Mouse (Mus musculus) embryonic stem cell, embryonic (primary cell): ENCODE data around the gene Tnfrsf25.

ENCODE experiments used
- CTCF ChIA-PET, 4 experiments: fragments of 300-600 bp in 2 of 4; fragments of 350-600 bp in 2 of 4; sonication (Branson Sonifier 250); formaldehyde crosslinking; loops; one replicate each; lab custom pipeline; 2022; ENCODE audit warnings: inconsistent platforms in 2 of 4; lab: Charles Lee
- POLR2A ChIA-PET, 4 experiments: fragments of 300-600 bp in 2 of 4; fragments of 350-600 bp in 2 of 4; sonication (Branson Sonifier 250); formaldehyde crosslinking; loops; one replicate each; lab custom pipeline; 2022; ENCODE audit warnings: antibody characterized with exemption in 4 of 4, inconsistent platforms in 1 of 4; lab: Charles Lee

The Tnfrsf25 gene

GRCm38 (mm10) chr4:152125161-152126025 lies 9.7 kb downstream of the Tnfrsf25 start:
- ChIA-PET POLR2A (interaction anchor here in 3 of 4 experiments (0.6 to 14.9 kb wide), 22 partner anchors 6 to 134 kb away, joined by 3 to 136 read pairs (median 4); partner anchors contain the start of genes Tnfrsf25 (in 2 of the 3) and Nol9 (in 1 of the 3)), CTCF (interaction anchor here (0.6 to 12.9 kb wide), 27 partner anchors 8 to 1439 kb away, joined by 3 to 230 read pairs (median 4); partner anchors contain the start of genes Tnfrsf25 (in 3 of the 4), Hes2 (in 1 of the 4) and Icmt (in 1 of the 4))

GRCm38 (mm10) chr4:152126026-152126920 lies 10.5 kb downstream of the Tnfrsf25 start:
- ChIA-PET CTCF (interaction anchor here (0.6 to 12.9 kb wide), 27 partner anchors 7 to 193 kb away, joined by 3 to 230 read pairs (median 5); partner anchors contain the start of genes Tnfrsf25 (in 3 of the 4) and Rnf207 (in 1 of the 4)), POLR2A (interaction anchor here (0.5 to 14.9 kb wide), 19 partner anchors 5 to 117 kb away, joined by 3 to 136 read pairs (median 4); partner anchors contain the start of genes Tnfrsf25 (in 2 of the 4), Acot7 (in 1 of the 4) and Nol9 (in 1 of the 4))

GRCm38 (mm10) chr4:152127884-152128283 lies 12.2 kb downstream of the Tnfrsf25 start:
- ChIA-PET POLR2A (interaction anchor here in 3 of 4 experiments (0.9 to 13.9 kb wide), 9 partner anchors 8 to 40 kb away, joined by 3 to 136 read pairs (median 3); partner anchors contain the start of genes Hes2 (in 1 of the 3) and Tnfrsf25 (in 1 of the 3)), CTCF (interaction anchor here in 3 of 4 experiments (0.7 to 12.9 kb wide), 10 partner anchors 5 to 202 kb away, joined by 3 to 230 read pairs (median 4); partner anchors contain the start of gene Tnfrsf25 (in 1 of the 3))

GRCm38 (mm10) chr4:152128784-152129183 lies 13.1 kb downstream of the Tnfrsf25 start:
- ChIA-PET POLR2A (interaction anchor here in 3 of 4 experiments (0.6 to 13.9 kb wide), 8 partner anchors 9 to 177 kb away, joined by 3 to 136 read pairs (median 3); partner anchors contain the start of genes Hes2 (in 1 of the 3) and Tnfrsf25 (in 1 of the 3)), CTCF (interaction anchor here in 3 of 4 experiments (0.5 to 11.9 kb wide), 13 partner anchors 7 to 221 kb away, joined by 3 to 230 read pairs (median 3); partner anchors contain the start of gene Tnfrsf25 (in 1 of the 3))

- POLR2A ChIA-PET, result interaction anchor here in 2 of 4 experiments (0.6 to 13.9 kb wide), 9 partner anchors 9 to 794 kb away, joined by 3 to 136 read pairs (median 4); partner anchors contain the start of genes Rpl22 (in 1 of the 2) and Tnfrsf25 (in 1 of the 2)
- CTCF ChIA-PET, result interaction anchor here (0.5 to 11.9 kb wide), 17 partner anchors 8 to 220 kb away, joined by 3 to 230 read pairs (median 7); partner anchors contain the start of genes Dnajc11 (in 1 of the 4) and Tnfrsf25 (in 1 of the 4)
Observed at GRCm38 (mm10) chr4:152129395-152129930, 13.7 kb downstream of the Tnfrsf25 start.

- POLR2A ChIA-PET, result interaction anchor here (0.6 to 13.9 kb wide), 30 partner anchors 8 to 229 kb away, joined by 3 to 136 read pairs (median 3); partner anchors contain the start of genes Espn (in 2 of the 4), Tnfrsf25 (in 2 of the 4), Rpl22 (in 1 of the 4) and Thap3 (in 1 of the 4)
- CTCF ChIA-PET, result interaction anchor here (0.5 to 11.9 kb wide), 50 partner anchors 8 to 400 kb away, joined by 3 to 230 read pairs (median 5); partner anchors contain the start of genes Tnfrsf25 (in 2 of the 4), Camta1 (in 1 of the 4), Dnajc11 (in 1 of the 4) and Espn (in 1 of the 4)
Observed at GRCm38 (mm10) chr4:152130771-152131653, 15.3 kb downstream of the Tnfrsf25 start.

- POLR2A ChIA-PET, result interaction anchor here (0.8 to 13.9 kb wide), 23 partner anchors 11 to 228 kb away, joined by 3 to 136 read pairs (median 3); partner anchors contain the start of genes Espn (in 2 of the 4), Tnfrsf25 (in 2 of the 4) and Thap3 (in 1 of the 4)
- CTCF ChIA-PET, result interaction anchor here (0.6 to 11.9 kb wide), 42 partner anchors 8 to 345 kb away, joined by 3 to 230 read pairs (median 5); partner anchors contain the start of genes Tnfrsf25 (in 2 of the 4), Camta1 (in 1 of the 4), Espn (in 1 of the 4) and Hes2 (in 1 of the 4)
Observed at GRCm38 (mm10) chr4:152131809-152132771, 16.4 kb downstream of the Tnfrsf25 start.

GRCm38 (mm10) chr4:152132772-152133169 lies 17.0 kb downstream of the Tnfrsf25 start:
- POLR2A ChIA-PET, result interaction anchor here (1.0 to 13.9 kb wide), 8 partner anchors 11 to 32 kb away, joined by 3 to 136 read pairs (median 6); partner anchors contain the start of genes Espn (in 1 of the 4) and Tnfrsf25 (in 1 of the 4)

GRCm38 (mm10) chr4:152133213-152133612 lies 17.5 kb downstream of the Tnfrsf25 start:
- ChIA-PET POLR2A (interaction anchor here (0.6 to 13.9 kb wide), 13 partner anchors 8 to 159 kb away, joined by 3 to 136 read pairs (median 4); partner anchors contain the start of genes Espn (in 1 of the 4), Hes3 (in 1 of the 4) and Tnfrsf25 (in 1 of the 4)), CTCF (interaction anchor here (0.6 to 11.9 kb wide), 29 partner anchors 9 to 943 kb away, joined by 3 to 230 read pairs (median 5); partner anchors contain the start of genes Hes2 (in 1 of the 4), Nol9 (in 1 of the 4) and Tnfrsf25 (in 1 of the 4))

More at GRCm38 (mm10) chr4:152132772-152133169, 17.0 kb downstream of the Tnfrsf25 start:
- CTCF ChIA-PET, result interaction anchor here (0.6 to 11.9 kb wide), 14 partner anchors 9 to 942 kb away, joined by 3 to 230 read pairs (median 4); partner anchors contain the start of gene Tnfrsf25 (in 1 of the 4)

- POLR2A ChIA-PET, result interaction anchor here (0.6 to 13.9 kb wide), 22 partner anchors 8 to 104 kb away, joined by 3 to 136 read pairs (median 4); partner anchors contain the start of genes Espn (in 1 of the 4) and Tnfrsf25 (in 1 of the 4)
- CTCF ChIA-PET, result interaction anchor here (0.5 to 11.9 kb wide), 75 partner anchors 8 to 1987 kb away, joined by 3 to 230 read pairs (median 4); partner anchors contain the start of genes Rnf207 (in 2 of the 4), Tnfrsf25 (in 2 of the 4), Acot7 (in 1 of the 4) and Espn (in 1 of the 4)
Observed at GRCm38 (mm10) chr4:152134507-152134906, 18.8 kb downstream of the Tnfrsf25 start.

GRCm38 (mm10) chr4:152135363-152135762 lies 19.6 kb downstream of the Tnfrsf25 start:
- POLR2A ChIA-PET, result interaction anchor here in 2 of 4 experiments (1.6 to 13.9 kb wide), 2 partner anchors 16 to 18 kb away, joined by 4 to 136 read pairs; partner anchors contain the start of gene Tnfrsf25 (in 1 of the 2)
- CTCF ChIA-PET, result interaction anchor here (0.7 to 11.9 kb wide), 22 partner anchors 9 to 411 kb away, joined by 3 to 230 read pairs (median 6); partner anchors contain the start of genes Espn (in 1 of the 4), Kcnab2 (in 1 of the 4) and Tnfrsf25 (in 1 of the 4)

GRCm38 (mm10) chr4:152136112-152136875 lies 20.6 kb downstream of the Tnfrsf25 start:
- POLR2A ChIA-PET, result interaction anchor here in 2 of 4 experiments (0.5 to 13.9 kb wide), 12 partner anchors 11 to 1092 kb away, joined by 3 to 136 read pairs (median 4); partner anchors contain the start of genes Espn (in 1 of the 2), Per3 (in 1 of the 2), Phf13 (in 1 of the 2) and Rnf207 (in 1 of the 2)
- CTCF ChIA-PET, result interaction anchor here (0.5 to 11.9 kb wide), 92 partner anchors 8 to 1992 kb away, joined by 3 to 230 read pairs (median 4); partner anchors contain the start of genes Espn (in 2 of the 4), Camta1 (in 1 of the 4), Dnajc11 (in 1 of the 4) and Klhl21 (in 1 of the 4)
